Mouse (Mus musculus) retina, postnatal 7 days (tissue): ENCODE results near the gene Cd209b.

Experiments
- DNase-seq: peaks from one replicate; pipeline ENCODE4 v3.0.0-alpha.2; 2012; ENCODE audit warnings: low read depth, low spot score

Gene Cd209b

DNA sequence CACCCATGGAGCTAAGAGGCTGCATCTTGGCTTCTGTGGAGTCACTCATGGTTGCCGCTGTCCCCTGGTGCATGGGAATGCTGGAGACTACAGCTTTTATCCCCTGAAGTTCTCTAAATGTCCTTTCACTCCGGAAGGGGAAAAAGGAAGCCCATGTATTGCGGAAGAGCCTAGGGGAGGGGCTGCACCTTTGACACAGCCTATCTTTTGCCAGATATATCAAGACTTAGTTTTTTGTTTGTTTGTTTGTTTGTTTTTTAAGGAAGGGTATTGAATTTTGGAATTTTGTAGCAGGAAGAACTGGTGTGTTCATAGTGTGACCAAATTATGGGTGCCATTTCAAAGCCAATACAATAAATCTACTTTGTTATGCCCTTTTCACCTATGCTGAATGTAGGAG lies at the start of gene Cd209b:
Gene Cd209b, minus strand, starts transcription at position 101 of the 400 bp plus-strand sequence.
- no peak for DNase-seq

DNA sequence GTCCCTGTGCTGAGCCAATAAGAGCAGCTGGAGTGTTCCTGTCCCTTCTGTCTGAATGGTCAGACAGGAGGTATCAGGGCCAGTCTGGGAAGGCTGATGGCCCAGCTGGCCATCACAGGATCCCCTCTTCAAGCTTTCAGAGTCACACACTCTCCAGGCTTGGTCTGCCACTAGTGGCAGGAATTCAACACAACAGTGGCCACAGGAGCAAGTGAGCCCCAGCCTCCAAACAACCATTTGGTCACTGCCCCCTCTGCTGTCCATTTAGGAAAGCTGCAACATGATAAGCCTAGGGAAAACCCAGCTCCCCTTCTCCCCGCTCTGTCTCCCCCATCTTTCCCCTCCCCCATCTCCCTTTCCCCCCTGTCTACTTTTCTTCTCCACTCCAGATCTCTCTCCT lies 29.4 kb upstream of the Cd209b start:
- no peak for DNase-seq

DNA sequence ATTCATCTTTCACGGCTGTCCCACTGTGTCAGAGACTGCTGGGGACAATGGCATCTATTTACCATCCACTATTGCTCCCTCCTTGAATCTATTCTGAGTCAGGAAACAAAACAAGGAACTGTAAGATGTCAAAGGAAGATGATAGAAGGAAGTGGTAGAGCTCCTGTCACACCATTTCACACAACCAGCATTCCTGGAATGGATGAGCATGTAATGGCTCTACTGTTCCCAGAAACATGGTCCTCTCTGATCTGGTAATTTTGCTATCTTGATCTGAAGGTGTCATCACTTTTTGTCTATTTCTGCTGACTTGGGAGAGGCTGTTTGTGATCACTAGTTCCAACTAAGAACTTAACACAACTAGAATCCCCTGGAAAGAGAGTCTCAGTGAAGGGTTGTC lies 28.0 kb upstream of the Cd209b start, which contains the start of gene Cd209c:
Gene Cd209c, minus strand, starts transcription at position 101 of the 400 bp plus-strand sequence.
- no peak for DNase-seq

DNA sequence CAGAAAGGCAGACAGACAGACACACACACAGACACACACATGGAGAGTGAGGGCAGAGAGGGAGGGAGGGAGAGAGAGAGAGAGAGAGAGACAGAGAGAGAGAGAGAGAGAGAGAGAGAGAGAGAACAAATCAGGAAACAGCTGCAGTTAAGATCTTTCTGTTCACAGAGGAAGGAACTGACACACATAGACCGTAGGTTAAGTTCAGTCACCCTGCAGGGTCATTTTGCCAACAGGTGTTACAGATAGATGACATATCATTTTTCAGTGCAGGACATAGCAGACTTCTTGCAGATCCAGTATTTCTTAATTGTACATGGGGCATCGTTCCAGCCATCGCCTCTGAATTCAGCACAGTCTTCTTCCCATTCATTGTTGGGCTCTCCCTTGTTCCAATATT lies 13.4 kb upstream of the Cd209b start:
- DNase-seq = no peak

DNA sequence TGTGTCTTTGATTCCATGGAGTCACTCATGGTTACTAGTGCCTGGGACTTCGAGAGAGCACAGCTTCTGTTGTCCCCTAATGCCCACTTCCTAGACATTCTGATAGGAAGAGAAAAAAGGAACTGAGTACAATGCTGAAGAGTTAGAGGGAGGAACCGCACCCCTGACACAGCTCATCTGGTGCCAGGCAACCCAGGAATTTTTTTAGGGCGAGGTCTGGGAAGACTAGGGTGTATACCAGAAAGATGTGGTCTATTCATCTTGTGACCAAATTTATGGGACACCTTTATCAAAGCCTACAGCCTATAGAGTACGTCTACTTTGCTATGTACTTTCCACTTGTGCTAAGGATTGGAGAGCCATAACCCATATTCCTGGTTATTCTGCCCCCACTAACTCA lies 48.2 kb downstream of the Cd209b start, which contains the start of gene Cd209d:
Gene Cd209d, minus strand, starts transcription at position 101 of the 400 bp plus-strand sequence.
- no peak for DNase-seq

DNA sequence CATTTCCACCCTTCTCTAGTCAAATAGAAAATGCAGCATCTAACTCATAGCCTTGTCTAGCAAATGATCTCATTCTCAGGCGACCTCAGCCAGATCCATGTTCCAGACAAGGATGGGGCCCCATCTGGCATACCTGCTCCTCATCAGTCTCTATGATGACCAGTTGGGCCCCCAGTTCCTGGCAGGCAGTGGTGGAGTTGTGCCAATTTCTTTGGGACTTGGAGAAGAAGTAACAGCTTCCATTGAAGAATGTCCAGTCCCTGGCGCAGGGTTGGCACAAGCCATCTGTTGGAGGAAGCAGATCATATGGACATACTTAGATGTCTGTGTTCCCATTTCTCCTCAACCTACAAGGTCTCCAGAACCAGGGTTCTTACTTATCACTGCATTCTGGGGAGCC lies 50.5 kb downstream of the Cd209b start:
- DNase-seq = no peak
